Mouse (Mus musculus) stomach, embryonic 16.5 days (tissue): ENCODE results near the gene Rock2. TPM values are rescaled to one million over a fixed set of nuclear protein-coding genes. Genes with fewer than 3 reads are reported as not detected.

Experiments
- ATAC-seq: fragments of 200-750 bp; cut with Nextera tagmentation; 2 replicates; pipeline ENCODE4 v1.8.0; 2017; ENCODE audit warnings: moderate number of reproducible peaks, moderate TSS enrichment; ENCODE audit not compliant: insufficient read depth, low FRiP score
- H3K27ac ChIP-seq: fragments of 300-500 bp; sonication (generic); 2 replicates; pipeline ENCODE4 v1.5.1; 2014; ENCODE audit warnings: low read length
- H3K27me3 ChIP-seq: fragments of 300-500 bp; sonication (generic); 2 replicates; pipeline ENCODE4 v1.6.1; 2014; ENCODE audit warnings: low read length, control low read depth, mixed read lengths; ENCODE audit not compliant: control insufficient read depth, insufficient read depth
- H3K36me3 ChIP-seq: fragments of 300-500 bp; sonication (generic); 2 replicates; pipeline ENCODE4 v1.6.1; 2014; ENCODE audit warnings: low read length; ENCODE audit not compliant: control insufficient read depth, insufficient read depth
- H3K4me1 ChIP-seq: fragments of 300-500 bp; sonication (generic); 2 replicates; pipeline ENCODE4 v1.6.1; 2014; ENCODE audit warnings: low read length, control low read depth, mixed read lengths; ENCODE audit not compliant: control insufficient read depth, insufficient read depth
- H3K4me2 ChIP-seq: fragments of 300-500 bp; sonication (generic); 2 replicates; pipeline ENCODE4 v1.6.1; 2014; ENCODE audit warnings: low read depth, low read length, mixed read lengths
- H3K4me3 ChIP-seq: fragments of 300-500 bp; sonication (generic); replicated peaks from 2 replicates; pipeline ENCODE4 v1.5.1; 2014; ENCODE audit warnings: mild to moderate bottlenecking, low read length
- H3K9ac ChIP-seq: fragments of 300-500 bp; sonication (generic); 2 replicates; pipeline ENCODE4 v1.6.1; 2014; ENCODE audit warnings: low read length
- H3K9me3 ChIP-seq: fragments of 300-500 bp; sonication (generic); replicated peaks from 2 replicates; pipeline ENCODE4 v1.6.1; 2016; ENCODE audit warnings: low read length, control low read depth; ENCODE audit not compliant: control insufficient read depth
- WGBS: fragments of 180-500 bp; shearing (Covaris S2); extraction: QIAGEN DNeasy Blood & Tissue Kit; methylation state at CpG from one replicate; pipeline ENCODE4 v1.1.7; 2014; 5-methylcytosine and 5-hydroxymethylcytosine counted together
- polyA plus RNA-seq: library from polyadenylated mRNA; unstranded; fragments of >200 nt; fragmentation: Nextera tagmentation; extraction: Ambion mirVana; gene quantifications from 2 replicates; pipeline ENCODE4 v1.2.1, GENCODE M21; 2015

Rock2 gene
- polyA plus RNA-seq, 1 experiment from 2014 or later = 16.5 TPM

GRCm38 (mm10) chr12:16869091-16869778, 25.5 kb upstream of the Rock2 start:
- ATAC-seq = no peak
- peaks cover 4% of the 10 kb centered on the region; the same call in 1 of the 2 replicates for H3K9me3 ChIP-seq
- no peak overlapping the region for H3K4me2 ChIP-seq
- H3K4me3 ChIP-seq = no peak overlapping the region
- H3K27me3 ChIP-seq = no peaks in the 10 kb centered on the region
- no peak overlapping the region for H3K9ac ChIP-seq
- H3K27ac ChIP-seq = peak overlapping the region; percentile 93
- WGBS = 61% methylated on average over 8 of the region's 8 CpGs
- H3K36me3 ChIP-seq = no peaks in the 10 kb centered on the region
- H3K4me1 ChIP-seq = peaks cover 51% of the 10 kb centered on the region

DNA sequence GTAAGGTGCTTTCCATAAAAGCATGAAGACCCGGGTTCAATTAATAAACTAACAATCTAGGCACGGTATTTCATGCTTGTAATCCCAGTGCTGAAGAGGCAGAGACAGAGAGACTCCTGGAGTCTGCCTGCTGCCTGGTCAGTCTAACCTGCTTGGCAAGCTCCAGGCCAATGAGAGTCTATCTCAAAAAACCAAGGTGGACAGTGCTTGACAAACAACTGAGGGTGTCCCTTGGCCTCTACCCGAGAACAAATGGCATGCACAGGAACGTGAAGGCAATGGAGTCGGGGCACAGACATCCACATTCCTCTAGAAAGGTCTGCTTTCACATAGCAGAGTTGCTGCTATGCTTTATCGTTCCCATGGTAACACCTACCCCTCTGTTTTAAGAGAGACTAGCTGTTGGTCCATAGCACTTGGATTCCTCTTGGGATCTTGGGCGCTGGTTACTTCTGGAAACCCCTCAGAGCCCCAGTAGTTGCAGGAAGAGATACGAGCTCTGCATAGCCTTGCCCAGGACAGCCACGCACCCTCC, 24.8 kb upstream of the Rock2 start:
- H3K36me3 ChIP-seq = no peaks in the 10 kb centered on the region
- peak overlapping the region; percentile 3; the same call in 1 of the 2 replicates for H3K4me2 ChIP-seq
- H3K9ac ChIP-seq = 0 out of 2 replicates have a peak overlapping the region, but pooled peaks have one; percentile 10
- peaks cover 58% of the 10 kb centered on the region for H3K4me1 ChIP-seq
- H3K9me3 ChIP-seq = peaks cover 4% of the 10 kb centered on the region; the same call in 1 of the 2 replicates
- H3K27ac ChIP-seq = peak overlapping the region; percentile 93
- H3K4me3 ChIP-seq = no peak overlapping the region
- H3K27me3 ChIP-seq = no peaks in the 10 kb centered on the region
- ATAC-seq = no peak
- WGBS = 34% methylated on average over 9 of the region's 9 CpGs

GRCm38 (mm10) chr12:16870405-16871068, 24.2 kb upstream of the Rock2 start:
- peak overlapping the region; percentile 93 for H3K27ac ChIP-seq
- peaks cover 64% of the 10 kb centered on the region for H3K4me1 ChIP-seq
- WGBS = 23% methylated on average over 8 of the region's 8 CpGs
- no peaks in the 10 kb centered on the region for H3K27me3 ChIP-seq
- H3K9me3 ChIP-seq = peaks cover 4% of the 10 kb centered on the region; the same call in 1 of the 2 replicates
- peak; percentile 67 for ATAC-seq
- H3K36me3 ChIP-seq = no peaks in the 10 kb centered on the region
- H3K4me3 ChIP-seq = no peak overlapping the region
- H3K9ac ChIP-seq = 0 out of 2 replicates have a peak overlapping the region, but pooled peaks have one; percentile 10
- peak overlapping the region; percentile 12; the same call in 1 of the 2 replicates for H3K4me2 ChIP-seq

- ATAC-seq = no peak
- Histone ChIP-seq H3K27me3 (no peaks in the 10 kb centered on the region), H3K4me2 (no peak overlapping the region), H3K36me3 (no peaks in the 10 kb centered on the region), H3K27ac (no peak overlapping the region), H3K9ac (no peak overlapping the region), H3K9me3 (peaks cover 4% of the 10 kb centered on the region; the same call in 1 of the 2 replicates), H3K4me3 (no peak overlapping the region), H3K4me1 (peaks cover 69% of the 10 kb centered on the region)
- 80% methylated on average over 1 of the region's 1 CpGs for WGBS
These were observed 22.7 kb upstream of the Rock2 start for GRCm38 (mm10) chr12:16872006-16872405.

- Histone ChIP-seq H3K9ac (no peak overlapping the region), H3K4me1 (peaks cover 72% of the 10 kb centered on the region), H3K27ac (0 out of 2 replicates have a peak overlapping the region, but pooled peaks have one; percentile 8), H3K9me3 (peaks cover 4% of the 10 kb centered on the region; the same call in 1 of the 2 replicates), H3K27me3 (no peaks in the 10 kb centered on the region), H3K36me3 (no peaks in the 10 kb centered on the region), H3K4me2 (no peak overlapping the region), H3K4me3 (no peak overlapping the region)
- WGBS = 41% methylated on average over 7 of the region's 7 CpGs
- no peak for ATAC-seq
These were observed 21.7 kb upstream of the Rock2 start for GRCm38 (mm10) chr12:16872926-16873464.

DNA sequence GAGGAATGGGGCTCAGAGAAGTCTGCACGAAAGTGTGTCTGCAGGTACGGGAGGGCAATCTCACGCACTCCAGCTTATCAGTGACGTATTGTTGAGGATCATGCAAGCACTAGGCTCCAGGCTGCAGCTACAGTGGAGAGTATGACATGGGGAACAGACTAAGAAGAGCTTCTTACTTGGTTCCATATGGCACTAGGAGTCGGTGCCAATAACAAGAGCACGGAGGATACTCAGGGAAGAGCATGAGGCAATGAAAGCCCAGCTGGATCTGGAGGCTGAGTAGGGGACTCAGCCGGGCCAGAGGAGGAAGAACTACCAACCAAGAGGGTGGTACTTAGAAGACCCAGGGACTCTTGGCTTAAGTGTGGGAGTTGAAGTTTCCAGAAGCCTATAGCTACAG, 21.1 kb upstream of the Rock2 start:
- no peak overlapping the region for H3K4me2 ChIP-seq
- no peaks in the 10 kb centered on the region for H3K36me3 ChIP-seq
- H3K27ac ChIP-seq = 0 out of 2 replicates have a peak overlapping the region, but pooled peaks have one; percentile 8
- ATAC-seq = no peak
- 67% methylated on average over 7 of the region's 7 CpGs for WGBS
- peaks cover 4% of the 10 kb centered on the region; the same call in 1 of the 2 replicates for H3K9me3 ChIP-seq
- peaks cover 76% of the 10 kb centered on the region for H3K4me1 ChIP-seq
- no peak overlapping the region for H3K9ac ChIP-seq
- no peaks in the 10 kb centered on the region for H3K27me3 ChIP-seq
- H3K4me3 ChIP-seq = no peak overlapping the region

GRCm38 (mm10) chr12:16874086-16874485, 20.6 kb upstream of the Rock2 start:
- Histone ChIP-seq H3K4me1 (peaks cover 74% of the 10 kb centered on the region), H3K9ac (no peak overlapping the region), H3K36me3 (no peaks in the 10 kb centered on the region), H3K27ac (no peak overlapping the region), H3K27me3 (no peaks in the 10 kb centered on the region), H3K4me3 (no peak overlapping the region), H3K9me3 (peaks cover 4% of the 10 kb centered on the region; the same call in 1 of the 2 replicates), H3K4me2 (no peak overlapping the region)
- WGBS = 62% methylated on average over 2 of the region's 2 CpGs
- ATAC-seq = no peak

DNA sequence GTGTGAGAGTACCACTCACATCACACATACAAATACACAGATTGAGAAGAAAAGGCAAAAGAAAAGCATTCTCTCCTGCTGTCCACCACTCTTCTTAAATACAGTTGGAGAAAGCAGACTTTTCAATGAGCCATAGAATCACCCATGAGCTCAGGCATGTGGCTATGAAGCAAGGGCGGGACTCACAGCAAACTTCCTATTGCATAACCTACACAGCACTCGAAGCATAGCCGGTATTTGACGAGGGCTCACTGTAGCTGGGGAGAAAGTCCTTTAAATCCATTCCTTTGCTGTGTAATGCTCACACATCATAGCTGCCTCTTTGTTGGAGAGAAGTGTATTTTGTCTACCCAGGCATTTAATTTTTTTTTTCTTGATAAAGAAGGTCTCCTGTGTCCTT, 19.4 kb upstream of the Rock2 start:
- Histone ChIP-seq H3K9me3 (peaks cover 4% of the 10 kb centered on the region; the same call in 1 of the 2 replicates), H3K27me3 (no peaks in the 10 kb centered on the region), H3K27ac (peak overlapping the region; percentile 26), H3K36me3 (no peaks in the 10 kb centered on the region), H3K4me3 (no peak overlapping the region), H3K9ac (no peak overlapping the region), H3K4me1 (peaks cover 62% of the 10 kb centered on the region), H3K4me2 (no peak overlapping the region)
- ATAC-seq = peak; percentile 65; the same call in 1 of the 2 replicates
- 32% methylated on average over 4 of the region's 4 CpGs for WGBS
